Mouse (Mus musculus) limb, embryonic 13.5 days (tissue): ENCODE measurements around the gene AW549877. TPM values are rescaled to one million over a fixed set of nuclear protein-coding genes. Genes with fewer than 3 reads are reported as not detected.

ENCODE experiments used
- polyA plus RNA-seq: library from polyadenylated mRNA; unstranded; fragments of >200 nt; fragmentation: Nextera tagmentation; extraction: Ambion mirVana; gene quantifications from 2 replicates; pipeline ENCODE4 v1.2.1, GENCODE M21; 2015

AW549877 gene
- polyA plus RNA-seq, 1 experiment from 2014 or later: 35.6 TPM

Other genes with a start within 250 kb of the AW549877 start
- 8.2 and 10.2 TPM in 2 replicates for gene Fbxo4, start 16.2 kb downstream of the AW549877 start, polyA plus RNA-seq
- gene Oxct1, start 30.6 kb upstream of the AW549877 start, polyA plus RNA-seq: 254 and 264 TPM in 2 replicates